In the genomic region with DNA sequence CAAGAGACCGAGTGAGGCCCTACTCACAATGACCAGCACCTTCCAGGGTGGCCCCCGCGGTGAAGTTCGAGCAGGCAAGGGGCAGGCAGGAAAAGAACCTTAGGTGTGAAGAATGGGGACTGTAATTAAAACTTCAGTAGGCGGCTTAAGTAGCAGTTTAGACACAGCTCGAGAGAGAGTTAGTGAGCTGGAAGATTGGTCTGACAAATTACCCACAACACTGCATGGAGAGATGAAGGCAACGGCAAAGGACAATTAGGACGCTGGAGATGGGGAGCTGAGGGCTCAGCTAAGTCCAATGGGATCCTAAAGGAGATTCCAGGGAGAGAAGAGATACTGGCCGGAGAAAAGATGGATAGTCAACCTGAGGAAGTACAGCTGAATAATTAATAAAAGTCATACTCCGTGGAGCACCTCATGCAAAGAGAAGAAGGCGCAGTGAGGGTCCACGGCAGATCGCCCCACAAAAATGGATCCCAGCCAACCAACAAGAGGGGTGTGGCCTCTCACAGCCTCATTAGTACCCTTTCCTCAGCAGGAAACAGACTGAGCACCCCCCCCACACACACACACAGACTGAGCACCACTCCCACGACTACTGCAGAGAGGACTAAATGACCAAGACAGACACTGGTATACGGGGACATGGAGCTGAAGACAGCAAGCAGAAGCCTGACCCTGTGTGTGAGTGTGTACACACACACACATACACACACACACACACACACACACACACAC, we compare ENCODE assay signal across 29 mouse cellular contexts. TPM values are rescaled to one million over a fixed set of nuclear protein-coding genes. Genes with fewer than 3 reads are reported as not detected.
DNase-seq lines count a peak whose midpoint lies in the region; ATAC-seq and TF ChIP-seq lines count a peak whose summit lies in the region.
"Had no signal": no experiment of that assay in that cellular context is flagged by ENCODE, and none has a peak within 500 bp of the region (broad histone marks: within the 10 kb centered on the region; RNA-seq: fewer than 3 reads in every experiment).

No protein-coding gene starts in this region.

- TF ChIP-seq CTCF in forebrain, postnatal 0 days (IDR thresholded peaks at IDR 0.05; ENCODE audit: low read depth), result no peak

- H3K4me1 ChIP-seq in forebrain, embryonic 12.5 days, result no peaks in the 10 kb centered on the region; the same call in none of the 2 replicates
- H3K4me1 ChIP-seq in forebrain, postnatal 0 days (ENCODE audit: insufficient read depth), result no peaks in the 10 kb centered on the region
- H3K4me1 ChIP-seq in forebrain, embryonic 15.5 days, result no peaks in the 10 kb centered on the region
- peaks cover 8% of the 10 kb centered on the region for H3K4me1 ChIP-seq in limb, embryonic 14.5 days (ENCODE audit: control insufficient read depth, insufficient read depth, low read length)
- H3K4me1 ChIP-seq: liver, embryonic 15.5 days had no signal

- peaks cover 38% of the 10 kb centered on the region for H3K27me3 ChIP-seq in forebrain, embryonic 12.5 days
- H3K27me3 ChIP-seq in forebrain, postnatal 0 days (ENCODE audit: insufficient read depth, low read length), result no peaks in the 10 kb centered on the region
- no peaks in the 10 kb centered on the region for H3K27me3 ChIP-seq in forebrain, embryonic 15.5 days
- H3K27me3 ChIP-seq in limb, embryonic 14.5 days (ENCODE audit: control insufficient read depth, insufficient read depth, low read length), result no peaks in the 10 kb centered on the region
- H3K27me3 ChIP-seq: embryonic facial prominence, embryonic 15.5 days; heart, embryonic 12.5 days; hindbrain, embryonic 13.5 days; liver, embryonic 15.5 days; neural tube, embryonic 13.5 days; Patski had no signal

- peak; percentile 81; the same call in 1 of the 2 replicates for ATAC-seq in forebrain, embryonic 12.5 days (ENCODE audit: low FRiP score)
- no peak for ATAC-seq in forebrain, postnatal 0 days
- ATAC-seq in forebrain, embryonic 15.5 days (replicated peaks), result peak; percentile 58; the same call in 1 of the 2 replicates
- ATAC-seq in limb, embryonic 14.5 days (ENCODE audit: low FRiP score, low read depth), result no peak
- no peak for ATAC-seq in frontal cortex, adult (ENCODE audit: low TSS enrichment)
- ATAC-seq: Patski had no signal

- DNase-seq in forebrain, postnatal 0 days, result no peak
- DNase-seq in brain, adult 2 months (ENCODE audit: low read depth, low spot score), result peak; percentile 16
- no peak for DNase-seq in limb, embryonic 14.5 days (ENCODE audit: low spot score)
- no peak for DNase-seq in embryo, embryonic 9.5 days (ENCODE audit: extremely low spot score)
- no peak for DNase-seq in MN1 (ENCODE audit: low spot score)
- DNase-seq: adrenal gland, postnatal 14 days; cerebellum, adult 2 months; cerebellum, postnatal 14 days; gastrocnemius, adult 2 months; gastrocnemius, postnatal 36 days; heart, adult 2 months; heart, postnatal 4 days; kidney, adult 8-10 months; lung, postnatal 14 days; right cerebral cortex, postnatal 25 days; thymus, postnatal 14 days had no signal

- TF ChIP-seq POLR2A in limb, embryonic 14.5 days (IDR thresholded peaks at IDR 0.05; ENCODE audit: borderline replicate concordance, extremely low read depth, insufficient read depth, insufficient read length), result no peak

- H3K9me3 ChIP-seq in forebrain, embryonic 12.5 days, result no peaks in the 10 kb centered on the region
- no peaks in the 10 kb centered on the region for H3K9me3 ChIP-seq in forebrain, postnatal 0 days (ENCODE audit: low read length)
- no peaks in the 10 kb centered on the region for H3K9me3 ChIP-seq in forebrain, embryonic 15.5 days
- no peaks in the 10 kb centered on the region for H3K9me3 ChIP-seq in limb, embryonic 14.5 days (ENCODE audit: control insufficient read depth, low read length)
- H3K9me3 ChIP-seq: embryonic facial prominence, embryonic 15.5 days; G1E; hindbrain, embryonic 13.5 days; liver, embryonic 15.5 days; neural tube, embryonic 13.5 days had no signal

- H3K4me2 ChIP-seq in forebrain, embryonic 12.5 days, result no peak overlapping the region
- H3K4me2 ChIP-seq in forebrain, postnatal 0 days (ENCODE audit: low read depth), result no peak overlapping the region
- no peak overlapping the region for H3K4me2 ChIP-seq in forebrain, embryonic 15.5 days (replicated peaks)
- H3K4me2 ChIP-seq in limb, embryonic 14.5 days (replicated peaks; ENCODE audit: low read depth, low read length, severe bottlenecking), result no peak overlapping the region
- H3K4me2 ChIP-seq: embryonic facial prominence, embryonic 15.5 days; heart, embryonic 12.5 days; hindbrain, embryonic 13.5 days; liver, embryonic 15.5 days; lung, embryonic 14.5 days; neural tube, embryonic 13.5 days had no signal

- H3K9ac ChIP-seq in forebrain, embryonic 12.5 days, result no peak overlapping the region
- H3K9ac ChIP-seq in forebrain, postnatal 0 days, result no peak overlapping the region
- H3K9ac ChIP-seq in forebrain, embryonic 15.5 days (replicated peaks), result no peak overlapping the region
- H3K9ac ChIP-seq in limb, embryonic 14.5 days (ENCODE audit: low read depth, low read length, severe bottlenecking), result no peak overlapping the region
- H3K9ac ChIP-seq: embryonic facial prominence, embryonic 15.5 days; heart, embryonic 12.5 days; hindbrain, embryonic 13.5 days; liver, embryonic 15.5 days; lung, embryonic 14.5 days; neural tube, embryonic 13.5 days had no signal

- no peaks in the 10 kb centered on the region; the same call in 1 of the 2 replicates for H3K36me3 ChIP-seq in forebrain, embryonic 12.5 days (replicated peaks)
- no peaks in the 10 kb centered on the region for H3K36me3 ChIP-seq in forebrain, postnatal 0 days (ENCODE audit: insufficient read depth)
- no peaks in the 10 kb centered on the region for H3K36me3 ChIP-seq in forebrain, embryonic 15.5 days
- H3K36me3 ChIP-seq in limb, embryonic 14.5 days (ENCODE audit: control insufficient read depth, insufficient read depth, low read length), result peaks cover 12% of the 10 kb centered on the region; the same call in 1 of the 2 replicates
- H3K36me3 ChIP-seq: liver, embryonic 15.5 days had no signal

- H3K4me3 ChIP-seq in forebrain, embryonic 12.5 days (replicated peaks), result no peak overlapping the region
- H3K4me3 ChIP-seq in forebrain, postnatal 0 days (ENCODE audit: low read depth, low read length), result no peak overlapping the region
- H3K4me3 ChIP-seq in forebrain, embryonic 15.5 days, result no peak overlapping the region
- H3K4me3 ChIP-seq in limb, embryonic 14.5 days (replicated peaks; ENCODE audit: low read length), result no peak overlapping the region
- H3K4me3 ChIP-seq: embryonic facial prominence, embryonic 10.5 days; embryonic facial prominence, embryonic 15.5 days; gastrocnemius, adult 2 months; heart, adult 2 months; heart, embryonic 12.5 days; hindbrain, embryonic 13.5 days; liver, embryonic 15.5 days; midbrain, embryonic 10.5 days; neural tube, embryonic 13.5 days had no signal

- 47% methylated on average over 15 of the region's 15 CpGs for WGBS in forebrain, embryonic 12.5 days
- 32% methylated on average over 15 of the region's 15 CpGs for WGBS in forebrain, postnatal 0 days
- 31% methylated on average over 15 of the region's 15 CpGs for WGBS in forebrain, embryonic 15.5 days
- WGBS in limb, embryonic 14.5 days, result 62% methylated on average over 15 of the region's 15 CpGs

- no peak overlapping the region for H3K27ac ChIP-seq in forebrain, embryonic 12.5 days
- H3K27ac ChIP-seq in forebrain, postnatal 0 days (ENCODE audit: low read depth, low read length), result no peak overlapping the region
- H3K27ac ChIP-seq in forebrain, embryonic 15.5 days (replicated peaks), result no peak overlapping the region
- peak overlapping the region; percentile 16; the same call in 1 of the 2 replicates for H3K27ac ChIP-seq in limb, embryonic 14.5 days (replicated peaks; ENCODE audit: low read depth, low read length)
- H3K27ac ChIP-seq: embryonic facial prominence, embryonic 10.5 days; embryonic facial prominence, embryonic 15.5 days; gastrocnemius, adult 2 months; heart, adult 2 months; hindbrain, embryonic 13.5 days; liver, embryonic 15.5 days; midbrain, embryonic 10.5 days; neural tube, embryonic 13.5 days had no signal

RNA-seq across cellular contexts. Expression of a gene that starts 17.1 kb away (rescaled TPM):
- 43.1 and 47.7 TPM in 2 replicates for polyA plus RNA-seq in forebrain, embryonic 12.5 days (2016; fragmentation: Nextera tagmentation; extraction: Ambion mirVana)
- 20.4 and 23.0 TPM in 2 replicates for total RNA-seq in forebrain, postnatal 0 days (2014; rRNA removed)
- 33.4 and 37.0 TPM in 2 replicates for polyA plus RNA-seq in forebrain, postnatal 0 days (2015; fragmentation: Nextera tagmentation; extraction: Ambion mirVana)
- polyA plus RNA-seq in forebrain, embryonic 15.5 days (2015; fragmentation: Nextera tagmentation; extraction: Ambion mirVana), result 35.3 and 36.9 TPM in 2 replicates
- polyA plus RNA-seq in limb, embryonic 14.5 days (2012; rRNA removed), result 21.7 and 23.9 TPM in 2 replicates
- polyA plus RNA-seq in limb, embryonic 14.5 days (2014; fragmentation: Nextera tagmentation; extraction: Ambion mirVana), result 45.2 and 49.4 TPM in 2 replicates

Comparison
In these comparisons a context has a peak if more than half of its experiments do, and no peak if none do; other contexts are left out.
1. ATAC-seq: peak in forebrain, embryonic 12.5 days (single experiment) and forebrain, embryonic 15.5 days (single experiment); none in forebrain, postnatal 0 days (single experiment), limb, embryonic 14.5 days (single experiment) and frontal cortex, adult (single experiment).